Mouse (Mus musculus) megakaryocyte, embryonic 14.5 days (primary cell): ENCODE results near the gene St3gal3.

ENCODE experiments used
- FLI1 ChIP-seq: IDR thresholded peaks from 2 replicates; pipeline ENCODE4 v1.6.1; 2012; ENCODE audit warnings: low read length, inconsistent platforms, mixed read lengths
- GATA1 ChIP-seq: IDR thresholded peaks from 3 replicates; pipeline ENCODE4 v1.6.1; 2012; ENCODE audit warnings: mixed read lengths, low read length, inconsistent platforms, borderline replicate concordance

DNA sequence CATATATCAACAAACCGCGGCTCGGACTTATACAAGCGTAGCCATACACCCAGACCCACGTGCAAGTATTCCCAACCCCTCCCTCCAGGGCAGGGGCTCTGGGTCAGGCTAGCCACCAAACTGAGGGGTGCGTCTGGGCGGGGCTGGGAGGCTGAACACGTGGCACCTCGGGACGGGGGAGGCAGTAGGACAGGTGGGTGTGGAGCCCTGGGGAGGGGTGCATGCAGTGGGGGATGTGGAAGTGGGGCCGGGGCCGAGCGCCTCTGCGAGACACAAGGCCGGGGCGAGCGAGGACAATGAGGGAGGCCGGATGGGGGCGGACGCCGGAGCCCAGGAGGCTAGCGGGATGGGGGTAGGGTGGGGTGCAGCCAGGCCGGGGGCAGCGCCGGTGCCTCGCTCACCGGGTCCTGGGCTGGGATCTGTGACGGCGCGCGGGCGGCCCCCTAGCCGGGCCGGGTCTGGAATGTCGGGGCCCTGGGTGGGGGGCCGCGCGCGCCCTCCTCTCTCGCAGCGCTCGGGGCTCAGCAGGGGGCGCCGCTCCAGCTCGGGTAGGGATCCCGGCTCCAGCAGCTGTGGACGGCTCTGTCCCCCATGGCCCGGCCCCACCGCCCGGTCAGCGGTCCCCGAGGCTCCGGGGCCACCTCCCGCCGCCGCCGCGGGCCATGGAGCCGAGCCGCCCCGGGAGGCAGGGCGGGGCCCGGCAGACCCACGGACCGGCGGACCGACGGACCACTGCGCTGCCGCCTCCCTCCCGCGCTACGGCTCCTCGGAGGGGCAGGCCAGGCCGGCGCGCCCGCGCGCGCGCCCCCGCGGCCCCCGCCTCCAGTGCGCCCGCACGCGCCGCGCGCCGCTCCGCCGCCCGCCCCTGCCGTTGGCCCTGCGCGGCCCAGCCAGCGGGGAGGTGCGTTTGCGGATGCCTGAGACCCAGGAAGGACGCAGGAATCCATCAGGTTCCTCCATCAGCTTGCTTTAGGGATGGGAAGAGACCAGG, 251.7 kb downstream of the St3gal3 start, which contains the start of gene B4galt2:
- TF ChIP-seq FLI1: no peak
- no peak for TF ChIP-seq GATA1
